11 mouse cellular contexts compared by ENCODE assay signal in the genomic region with DNA sequence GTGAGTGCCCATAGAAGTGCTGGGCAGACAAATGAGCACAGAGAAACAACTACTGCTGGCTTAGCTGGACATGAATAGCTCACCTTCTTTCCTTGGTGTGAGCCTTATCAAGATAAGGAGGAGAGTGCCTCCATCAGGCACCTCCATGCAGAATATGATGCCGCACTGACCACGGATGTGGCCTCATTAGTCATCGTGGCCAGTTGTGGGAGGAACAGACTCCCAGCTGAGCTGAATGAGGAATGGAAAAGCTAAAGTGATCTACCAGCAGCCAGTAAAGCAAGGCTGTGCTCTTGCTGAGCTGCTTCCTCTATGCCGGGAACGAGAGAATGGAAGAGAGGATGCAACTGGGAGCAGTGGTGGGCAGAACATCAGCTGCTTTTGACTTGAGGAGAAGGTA.
DNase-seq lines count a peak whose midpoint lies in the region; ATAC-seq lines count a peak whose summit lies in the region.
"Had no signal": no experiment of that assay in that cellular context is flagged by ENCODE, and none has a peak within 500 bp of the region (broad histone marks: within the 10 kb centered on the region; RNA-seq: fewer than 3 reads in every experiment).

No protein-coding gene starts in this region.

- H3K27me3 ChIP-seq in kidney, embryonic 15.5 days: no peaks in the 10 kb centered on the region
- H3K27me3 ChIP-seq: embryonic facial prominence, embryonic 13.5 days had no signal

- DNase-seq in adrenal gland, postnatal 14 days: peak; percentile 42
- no peak for DNase-seq in adrenal gland, adult 8-10 months
- no peak for DNase-seq in kidney, adult 11 months
- DNase-seq in MN1 (ENCODE audit: low spot score): peak; percentile 29
- DNase-seq in right cerebral cortex, postnatal 36 days (ENCODE audit: low spot score in 2 of 2): no peak
- no peak for DNase-seq in right cerebral cortex, postnatal 14 days
- DNase-seq: gastrocnemius, postnatal 10 days had no signal

- no peak overlapping the region for H3K9ac ChIP-seq in kidney, embryonic 15.5 days
- H3K9ac ChIP-seq: embryonic facial prominence, embryonic 13.5 days; liver, embryonic 14.5 days had no signal

- H3K27ac ChIP-seq in kidney, embryonic 15.5 days: peak overlapping the region; percentile 74
- H3K27ac ChIP-seq: embryonic facial prominence, embryonic 13.5 days; liver, embryonic 14.5 days had no signal

- peaks cover 82% of the 10 kb centered on the region for H3K4me1 ChIP-seq in kidney, embryonic 15.5 days

- H3K4me2 ChIP-seq in kidney, embryonic 15.5 days: peak overlapping the region; percentile 8; the same call in 1 of the 2 replicates
- H3K4me2 ChIP-seq: embryonic facial prominence, embryonic 13.5 days had no signal

- no peak; the same call in 1 of the 2 replicates for ATAC-seq in kidney, embryonic 15.5 days (replicated peaks; ENCODE audit: low FRiP score)
- ATAC-seq in megakaryocyte progenitor cell, adult 5-6 weeks (replicated peaks; ENCODE audit: poor library complexity): peak; percentile 60

- H3K9me3 ChIP-seq in kidney, embryonic 15.5 days (replicated peaks): no peaks in the 10 kb centered on the region
- H3K9me3 ChIP-seq: embryonic facial prominence, embryonic 13.5 days had no signal

- H3K36me3 ChIP-seq in kidney, embryonic 15.5 days: no peaks in the 10 kb centered on the region
- H3K36me3 ChIP-seq: embryonic facial prominence, embryonic 13.5 days had no signal

- WGBS in kidney, embryonic 15.5 days: 27% methylated on average over 5 of the region's 5 CpGs

- H3K4me3 ChIP-seq in kidney, embryonic 15.5 days (replicated peaks): no peak overlapping the region
- H3K4me3 ChIP-seq: embryonic facial prominence, embryonic 13.5 days had no signal

Comparison
In these comparisons a context has a peak if more than half of its experiments do, and no peak if none do; other contexts are left out.
1. DNase-seq: peak in adrenal gland, postnatal 14 days (single experiment) and MN1 (single experiment); none in adrenal gland, adult 8-10 months (single experiment), kidney, adult 11 months (single experiment), right cerebral cortex, postnatal 36 days (0 of 2) and right cerebral cortex, postnatal 14 days (single experiment).